Mouse (Mus musculus) hindbrain, postnatal 0 days (tissue): ENCODE data around the gene Hacd3. TPM values are rescaled to one million over a fixed set of nuclear protein-coding genes. Genes with fewer than 3 reads are reported as not detected.
A peak's percentile ranks its signal among the peaks of the same experiment; 100 is the strongest.

Source experiments
- ATAC-seq: fragments of 200-750 bp; cut with Nextera tagmentation; 2 replicates; pipeline ENCODE4 v1.8.0; 2017; ENCODE audit warnings: mild to moderate bottlenecking, moderate TSS enrichment, moderate library complexity
- DNase-seq: peaks from one replicate; pipeline ENCODE4 v3.0.0-alpha.2; 2015; ENCODE audit warnings: low spot score
- H3K27ac ChIP-seq: fragments of 300-500 bp; sonication (generic); 2 replicates; pipeline ENCODE4 v1.5.1; 2014; ENCODE audit warnings: mild to moderate bottlenecking
- H3K27me3 ChIP-seq: fragments of 300-500 bp; sonication (generic); 2 replicates; pipeline ENCODE4 v1.6.1; 2014; ENCODE audit warnings: low read length, mixed read lengths; ENCODE audit not compliant: insufficient read depth
- H3K36me3 ChIP-seq: fragments of 300-500 bp; sonication (generic); 2 replicates; pipeline ENCODE4 v1.6.1; 2014; ENCODE audit warnings: low read length, mixed read lengths; ENCODE audit not compliant: insufficient read depth
- H3K4me1 ChIP-seq: fragments of 300-500 bp; sonication (generic); 2 replicates; pipeline ENCODE4 v1.6.1; 2014; ENCODE audit warnings: antibody characterized with exemption, low read length, mixed read lengths; ENCODE audit not compliant: insufficient read depth
- H3K4me2 ChIP-seq: fragments of 300-500 bp; sonication (generic); 2 replicates; pipeline ENCODE4 v1.6.1; 2014; ENCODE audit warnings: low read depth, mild to moderate bottlenecking, low read length, moderate library complexity, mixed read lengths
- H3K4me3 ChIP-seq: fragments of 300-500 bp; sonication (generic); 2 replicates; pipeline ENCODE4 v1.5.1; 2014; ENCODE audit warnings: low read length
- H3K9ac ChIP-seq: fragments of 300-500 bp; sonication (generic); replicated peaks from 2 replicates; pipeline ENCODE4 v1.6.1; 2014; ENCODE audit warnings: mild to moderate bottlenecking, low read length, moderate library complexity, mixed read lengths
- H3K9me3 ChIP-seq: fragments of 300-500 bp; sonication (generic); 2 replicates; pipeline ENCODE4 v1.6.1; 2016; ENCODE audit warnings: low read length, mixed read lengths
- CTCF ChIP-seq: IDR thresholded peaks from 2 replicates; pipeline ENCODE4 v1.5.1; 2016; ENCODE audit warnings: antibody characterized with exemption, control low read depth, low read depth
- WGBS: fragments of 180-500 bp; shearing (Covaris S2); extraction: QIAGEN DNeasy Blood & Tissue Kit; methylation state at CpG from one replicate; pipeline ENCODE4 v1.1.7; 2014; 5-methylcytosine and 5-hydroxymethylcytosine counted together
- polyA plus RNA-seq: library from polyadenylated mRNA; unstranded; fragments of >200 nt; fragmentation: Nextera tagmentation; extraction: Ambion mirVana; gene quantifications from 2 replicates; pipeline ENCODE4 v1.2.1, GENCODE M21; 2015
- total RNA-seq: library from RNA; depleted of rRNA; stranded (reverse); fragments of >200 nt; gene quantifications from 2 replicates; pipeline ENCODE4 v1.2.3, GENCODE M21; 2014

Hacd3 gene
- total and polyA plus RNA-seq, 2 experiments from 2014 or later, result 193 to 204 TPM

DNA sequence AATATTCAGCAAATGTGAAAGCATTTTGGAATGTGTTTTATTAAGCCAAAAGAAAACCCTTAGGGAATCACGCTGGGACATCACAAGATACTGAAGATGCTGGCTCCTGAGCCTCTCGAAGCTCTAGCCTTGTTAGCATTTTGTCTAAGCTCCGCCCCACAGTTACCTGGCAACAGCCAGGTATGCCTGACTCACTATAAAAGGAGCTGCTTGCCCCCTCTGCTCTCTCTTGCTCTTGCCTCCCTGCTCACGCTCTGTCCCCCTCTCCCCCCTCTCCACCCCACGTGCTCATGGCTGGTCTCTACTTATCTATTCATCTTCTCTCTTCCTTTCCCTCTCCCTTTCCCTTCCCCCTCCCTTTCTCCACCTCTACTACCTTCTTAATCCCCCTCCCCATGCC, 69.4 kb downstream of the Hacd3 start:
- Histone ChIP-seq H3K27ac (no peak overlapping the region), H3K4me3 (no peak overlapping the region), H3K9ac (no peak overlapping the region), H3K9me3 (no peaks in the 10 kb centered on the region), H3K4me2 (no peak overlapping the region), H3K4me1 (no peaks in the 10 kb centered on the region), H3K36me3 (no peaks in the 10 kb centered on the region), H3K27me3 (no peaks in the 10 kb centered on the region)
- no peak for TF ChIP-seq CTCF
- ATAC-seq (peak; percentile 32; the same call in 1 of the 2 replicates), DNase-seq (no peak)
- 12% methylated on average over 5 of the region's 5 CpGs for WGBS

DNA sequence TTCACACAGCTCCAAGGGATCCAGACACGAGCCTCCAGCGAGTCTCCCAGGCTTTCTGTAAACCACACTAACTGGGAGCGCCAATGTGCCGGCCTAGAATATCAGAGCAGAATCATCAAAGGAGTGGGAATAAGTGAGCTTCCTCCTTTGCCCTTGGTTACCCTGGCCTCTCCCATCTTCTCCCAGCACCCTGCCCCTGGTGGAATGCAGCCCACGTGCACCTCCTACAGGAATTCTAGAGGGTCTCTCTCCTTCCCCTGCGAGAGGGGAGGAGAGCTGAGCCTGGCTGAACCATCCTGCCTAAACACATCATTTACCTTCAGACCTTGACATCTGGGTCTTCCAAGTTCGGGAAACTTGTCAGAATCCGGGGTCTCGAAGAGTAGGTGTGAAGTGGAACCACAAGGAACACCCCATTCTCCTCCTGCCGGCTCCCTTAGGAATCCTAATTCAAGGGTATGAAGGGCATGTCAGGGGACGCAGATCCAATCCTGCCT, 70.3 kb downstream of the Hacd3 start, which contains the start of gene Slc24a1:
Gene Slc24a1 (minus strand): TSS at position 447 of the 497 bp plus-strand sequence.
- Histone ChIP-seq H3K27me3 (no peaks in the 10 kb centered on the region), H3K36me3 (no peaks in the 10 kb centered on the region), H3K9ac (no peak within 1 kb of the TSS), H3K9me3 (no peaks in the 10 kb centered on the region), H3K4me2 (no peak within 1 kb of the TSS), H3K4me3 (no peak within 1 kb of the TSS), H3K27ac (no peak within 1 kb of the TSS), H3K4me1 (no peaks in the 10 kb centered on the region)
- DNase-seq, result no peak
- ATAC-seq, result no peak
- TF ChIP-seq CTCF, result no peak
- 43% methylated on average over 11 of the region's 11 CpGs for WGBS

DNA sequence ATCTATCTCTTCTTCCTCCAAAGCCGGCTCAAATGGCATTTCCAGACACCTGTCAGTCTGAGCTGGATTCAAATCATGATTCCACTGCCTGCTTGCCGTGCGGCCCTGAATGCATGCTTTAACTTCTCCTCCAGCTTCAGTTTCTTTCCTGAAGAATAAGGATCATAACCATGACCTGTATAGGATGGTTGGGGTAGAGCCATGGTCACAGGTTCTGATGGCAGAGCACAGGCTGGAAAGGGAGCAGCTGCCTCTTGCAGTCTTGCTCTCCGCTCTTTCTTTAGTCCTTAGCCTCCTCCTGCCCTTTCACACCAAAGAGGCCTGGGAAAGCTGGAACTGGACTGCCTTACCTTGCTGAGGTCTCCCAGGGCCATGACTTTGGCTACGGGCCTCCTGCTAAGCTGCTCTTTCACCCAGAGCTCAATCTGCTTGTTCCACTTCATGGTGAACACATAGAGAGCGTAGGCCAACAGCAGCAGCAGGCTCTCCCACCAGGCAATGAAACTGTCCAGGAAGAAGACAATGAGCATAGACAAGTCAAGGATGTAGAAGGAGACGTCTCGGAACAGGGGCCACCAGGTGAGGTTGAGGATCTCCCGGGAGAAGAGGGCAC, 73.9 kb downstream of the Hacd3 start:
- WGBS, result 87% methylated on average over 9 of the region's 9 CpGs
- ATAC-seq, result no peak

DNA sequence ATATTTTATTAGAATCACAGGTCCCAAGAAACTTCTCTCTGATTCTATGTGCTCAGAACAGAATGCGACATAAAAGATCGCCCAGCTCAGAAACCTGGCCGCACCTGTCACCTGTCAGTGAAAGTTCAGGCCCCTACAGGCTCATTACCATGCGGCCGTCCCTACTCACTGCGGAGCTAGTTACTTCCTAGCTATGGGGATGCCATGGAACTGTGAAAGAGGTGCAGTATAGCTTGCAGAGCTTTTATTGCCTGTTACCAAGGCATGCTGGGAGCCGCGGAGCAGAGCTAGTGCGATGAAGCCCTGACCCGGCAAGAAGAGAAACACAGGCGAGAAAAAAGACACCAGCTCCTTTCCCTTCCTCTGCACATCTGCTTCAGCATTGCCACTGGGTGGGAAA, 77.5 kb downstream of the Hacd3 start:
- H3K27me3 ChIP-seq, result no peaks in the 10 kb centered on the region
- no peaks in the 10 kb centered on the region for H3K4me1 ChIP-seq
- WGBS, result 20% methylated on average over 11 of the region's 11 CpGs
- ATAC-seq, result no peak
- no peak overlapping the region for H3K9ac ChIP-seq
- H3K36me3 ChIP-seq, result no peaks in the 10 kb centered on the region
- no peak overlapping the region for H3K4me2 ChIP-seq
- no peak for TF ChIP-seq CTCF
- H3K27ac ChIP-seq, result no peak overlapping the region
- DNase-seq, result no peak
- H3K9me3 ChIP-seq, result no peaks in the 10 kb centered on the region
- H3K4me3 ChIP-seq, result no peak overlapping the region

More for the DNA sequence above, 73.9 kb downstream of the Hacd3 start:
- Histone ChIP-seq H3K4me1 (no peaks in the 10 kb centered on the region), H3K27me3 (no peaks in the 10 kb centered on the region), H3K27ac (no peak overlapping the region), H3K9ac (no peak overlapping the region), H3K4me2 (no peak overlapping the region), H3K9me3 (no peaks in the 10 kb centered on the region), H3K36me3 (no peaks in the 10 kb centered on the region), H3K4me3 (no peak overlapping the region)
- DNase-seq, result no peak
- no peak for TF ChIP-seq CTCF

- DNase-seq (no peak), ATAC-seq (no peak)
- Histone ChIP-seq H3K27ac (no peak overlapping the region), H3K36me3 (no peaks in the 10 kb centered on the region), H3K27me3 (no peaks in the 10 kb centered on the region), H3K4me2 (no peak overlapping the region), H3K4me1 (no peaks in the 10 kb centered on the region), H3K9ac (no peak overlapping the region), H3K9me3 (no peaks in the 10 kb centered on the region), H3K4me3 (no peak overlapping the region)
- 82% methylated on average over 4 of the region's 4 CpGs for WGBS
- TF ChIP-seq CTCF, result no peak
These were observed 79.8 kb downstream of the Hacd3 start for GRCm38 (mm10) chr9:64941650-64942049.

GRCm38 (mm10) chr9:64940731-64941346, 80.7 kb downstream of the Hacd3 start:
- Histone ChIP-seq H3K4me2 (no peak overlapping the region), H3K9ac (no peak overlapping the region), H3K4me1 (no peaks in the 10 kb centered on the region), H3K27me3 (no peaks in the 10 kb centered on the region), H3K27ac (no peak overlapping the region), H3K4me3 (no peak overlapping the region), H3K36me3 (no peaks in the 10 kb centered on the region), H3K9me3 (no peaks in the 10 kb centered on the region)
- 87% methylated on average over 11 of the region's 11 CpGs for WGBS
- ATAC-seq (no peak), DNase-seq (no peak)
- no peak for TF ChIP-seq CTCF

GRCm38 (mm10) chr9:64939790-64940189, 81.7 kb downstream of the Hacd3 start:
- ATAC-seq (no peak), DNase-seq (no peak)
- Histone ChIP-seq H3K36me3 (no peaks in the 10 kb centered on the region), H3K9me3 (no peaks in the 10 kb centered on the region), H3K9ac (no peak overlapping the region), H3K27me3 (no peaks in the 10 kb centered on the region), H3K4me1 (no peaks in the 10 kb centered on the region), H3K4me3 (no peak overlapping the region), H3K27ac (no peak overlapping the region), H3K4me2 (no peak overlapping the region)
- no peak for TF ChIP-seq CTCF
- 83% methylated on average over 2 of the region's 2 CpGs for WGBS
